Mouse (Mus musculus) megakaryocyte, embryonic 14.5 days (primary cell): ENCODE data around the gene Vmn1r56. TPM values are rescaled to one million over a fixed set of nuclear protein-coding genes. Genes with fewer than 3 reads are reported as not detected.
"Not testable (repeated sequence)": the region's sequence is repeated elsewhere in the genome, so short reads cannot be mapped to it uniquely, and the experiment has no call there.

Source experiments
- H3K27me3 ChIP-seq: replicated peaks from 2 replicates; pipeline ENCODE3; 2012; ENCODE audit warnings: inconsistent platforms
- H3K36me3 ChIP-seq: replicated peaks from 2 replicates; pipeline ENCODE3; 2012; ENCODE audit warnings: low read length, inconsistent platforms, mixed read lengths
- H3K4me1 ChIP-seq: 2 replicates; pipeline ENCODE4 v1.6.1; 2012; ENCODE audit warnings: inconsistent platforms
- H3K4me3 ChIP-seq: replicated peaks from 2 replicates; pipeline ENCODE3; 2012; ENCODE audit warnings: moderate library complexity, mild to moderate bottlenecking, inconsistent platforms
- H3K9me3 ChIP-seq: 2 replicates; pipeline ENCODE4 v1.6.1; 2012; ENCODE audit warnings: inconsistent platforms
- polyA plus RNA-seq: library from polyadenylated mRNA; stranded (reverse); fragments of >175 nt; gene quantifications from 2 replicates; pipeline ENCODE4 v1.2.3, GENCODE M21; 2012; ENCODE audit warnings: low replicate concordance; ENCODE audit not compliant: insufficient read depth

The Vmn1r56 gene
- polyA plus RNA-seq, result not detected in 2 replicates

DNA sequence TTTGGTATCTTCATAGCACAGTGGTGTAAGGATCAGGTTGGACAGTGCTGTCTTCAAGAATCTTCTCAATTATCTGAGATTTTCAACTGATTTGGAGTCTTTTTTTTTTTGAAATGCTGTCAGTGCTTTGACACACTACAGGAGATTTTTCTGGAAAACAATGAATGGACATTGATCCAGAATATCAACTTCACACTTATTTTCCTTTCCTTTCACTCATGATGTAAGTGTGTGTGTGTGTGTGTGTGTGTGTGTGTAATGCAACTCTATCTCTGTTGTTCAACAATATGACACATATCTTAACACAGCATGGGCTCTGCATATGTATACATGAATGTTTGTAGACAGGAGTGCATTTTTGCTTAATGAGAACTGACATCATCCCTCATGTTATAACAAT, at the start of gene Vmn1r56:
TSS of gene Vmn1r56 (minus strand) at position 101 of the 400 bp plus-strand sequence.
- H3K4me3 ChIP-seq, H3K4me1 ChIP-seq, H3K27me3 ChIP-seq, H3K36me3 ChIP-seq, H3K9me3 ChIP-seq: not testable (repeated sequence)

DNA sequence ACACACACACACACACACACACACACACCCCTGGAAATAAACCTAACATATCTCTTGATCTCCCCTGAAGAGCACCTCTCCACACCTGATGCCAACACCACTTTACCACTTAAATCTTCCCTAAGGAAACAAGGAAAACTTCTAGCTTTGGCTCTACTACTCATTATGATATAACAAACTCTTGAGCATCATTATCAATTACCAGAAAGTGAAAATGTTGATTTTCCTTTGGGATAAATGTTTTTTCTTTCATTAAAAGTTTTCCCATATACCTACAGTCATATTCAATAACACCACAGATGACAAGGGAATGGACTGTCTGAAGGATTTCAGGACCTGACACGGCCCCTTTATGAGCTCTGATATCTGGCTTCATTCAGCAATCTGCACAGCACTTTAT, 21.6 kb upstream of the Vmn1r56 start, which contains the start of gene Vmn1r57:
TSS of gene Vmn1r57 (plus strand) at position 301 of the 400 bp plus-strand sequence.
- H3K27me3 ChIP-seq, H3K4me3 ChIP-seq, H3K36me3 ChIP-seq, H3K4me1 ChIP-seq, H3K9me3 ChIP-seq: not testable (repeated sequence)

DNA sequence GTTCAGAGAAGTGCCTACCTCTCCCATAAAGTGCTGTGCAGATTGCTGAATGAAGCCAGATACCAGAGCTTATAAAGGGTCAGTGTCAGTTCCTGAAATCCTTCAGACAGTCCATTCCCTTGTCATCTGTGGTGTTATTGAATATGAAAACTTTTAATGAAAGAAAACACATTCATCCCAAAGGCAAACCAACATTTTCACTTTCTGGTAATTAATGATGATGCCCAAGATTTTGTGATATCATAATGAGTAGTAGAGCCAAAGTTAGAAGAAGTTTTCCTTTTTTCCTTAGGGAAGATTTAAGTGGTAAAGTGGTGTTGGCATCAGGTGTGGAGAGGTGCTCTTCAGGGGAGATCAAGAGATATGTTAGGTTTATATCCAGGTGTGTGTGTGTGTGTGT, 47.0 kb downstream of the Vmn1r56 start, which contains the start of gene Vmn1r55:
TSS of gene Vmn1r55 (minus strand) at position 101 of the 400 bp plus-strand sequence.
- H3K4me3 ChIP-seq, result not testable (repeated sequence)

More for the DNA sequence above, 47.0 kb downstream of the Vmn1r56 start, which contains the start of gene Vmn1r55:
- H3K36me3 ChIP-seq, H3K9me3 ChIP-seq, H3K27me3 ChIP-seq, H3K4me1 ChIP-seq: not testable (repeated sequence)

Other genes with a start within 250 kb of the Vmn1r56 start
- gene Sbk2, start 232.3 kb downstream of the Vmn1r56 start, polyA plus RNA-seq, result 1.3 TPM in 1 of 2 replicates, not detected in the other
- gene Sbk3, start 225.6 kb downstream of the Vmn1r56 start, polyA plus RNA-seq, result 0.06 TPM in 1 of 2 replicates, not detected in the other
- gene Zfp579, start 200.6 kb downstream of the Vmn1r56 start, polyA plus RNA-seq, result 48.1 and 103 TPM in 2 replicates
- gene Zfp524, start 182.3 kb downstream of the Vmn1r56 start, polyA plus RNA-seq, result 68.6 and 88.3 TPM in 2 replicates
- gene Fiz1, start 182.1 kb downstream of the Vmn1r56 start, polyA plus RNA-seq, result 17.2 and 28.0 TPM in 2 replicates
- gene Gm44973, start 181.3 kb downstream of the Vmn1r56 start, polyA plus RNA-seq, result not detected in 2 replicates
- gene Zfp865, start 176.4 kb downstream of the Vmn1r56 start, polyA plus RNA-seq, result 30.6 and 81.9 TPM in 2 replicates
- 7.3 and 34.4 TPM in 2 replicates for gene Ccdc106, start 176.2 kb downstream of the Vmn1r56 start, polyA plus RNA-seq
- not detected in 2 replicates for gene 4632433K11Rik, start 162.6 kb downstream of the Vmn1r56 start, polyA plus RNA-seq
- gene Zfp784, start 158.3 kb downstream of the Vmn1r56 start, polyA plus RNA-seq, result 0.96 and 6.5 TPM in 2 replicates
- 58.5 and 224 TPM in 2 replicates for gene Zfp580, start 145.2 kb downstream of the Vmn1r56 start, polyA plus RNA-seq
- 251 and 262 TPM in 2 replicates for gene U2af2, start 134.6 kb downstream of the Vmn1r56 start, polyA plus RNA-seq
- 687 and 1,038 TPM in 2 replicates for gene Epn1, start 116.5 kb downstream of the Vmn1r56 start, polyA plus RNA-seq
- gene Rfpl4, start 79.8 kb downstream of the Vmn1r56 start, polyA plus RNA-seq, result not detected in 2 replicates
- not detected in 2 replicates for gene Rasl2-9, start 70.8 kb downstream of the Vmn1r56 start, polyA plus RNA-seq
- gene Vmn1r55, start 47.1 kb downstream of the Vmn1r56 start, polyA plus RNA-seq, result not detected in 2 replicates
- not detected in 2 replicates for gene Vmn1r57, start 21.7 kb upstream of the Vmn1r56 start, polyA plus RNA-seq
- not detected in 2 replicates for gene Gm5065, start 153.8 kb upstream of the Vmn1r56 start, polyA plus RNA-seq
- gene Nlrp2, start 154.3 kb upstream of the Vmn1r56 start, polyA plus RNA-seq, result not detected in 2 replicates
- gene Vmn1r58, start 216.6 kb upstream of the Vmn1r56 start, polyA plus RNA-seq, result 0.31 TPM in 1 of 2 replicates, not detected in the other